Mouse (Mus musculus) neural tube, embryonic 11.5 days (tissue): ENCODE data around the gene Gabbr2. TPM values are rescaled to one million over a fixed set of nuclear protein-coding genes. Genes with fewer than 3 reads are reported as not detected.
A peak's percentile ranks its signal among the peaks of the same experiment; 100 is the strongest.

Experiments
- ATAC-seq: fragments of 200-750 bp; cut with Nextera tagmentation; 2 replicates; pipeline ENCODE4 v1.8.0; 2017; ENCODE audit warnings: moderate number of reproducible peaks, mild to moderate bottlenecking, moderate TSS enrichment, moderate library complexity; ENCODE audit not compliant: insufficient read depth, low FRiP score, low TSS enrichment
- DNase-seq: peaks from one replicate; pipeline ENCODE4 v3.0.0-alpha.2; 2015; ENCODE audit warnings: low spot score
- H3K27ac ChIP-seq: fragments of 300-500 bp; sonication (generic); 2 replicates; pipeline ENCODE4 v1.5.1; 2014; ENCODE audit warnings: low read depth, mild to moderate bottlenecking, low read length
- H3K27me3 ChIP-seq: fragments of 300-500 bp; sonication (generic); 2 replicates; pipeline ENCODE4 v1.6.1; 2014; ENCODE audit warnings: mild to moderate bottlenecking, low read length, mixed read lengths; ENCODE audit not compliant: control insufficient read depth, insufficient read depth
- H3K36me3 ChIP-seq: fragments of 300-500 bp; sonication (generic); 2 replicates; pipeline ENCODE4 v1.6.1; 2014; ENCODE audit warnings: mild to moderate bottlenecking, low read length, moderate library complexity, mixed read lengths; ENCODE audit not compliant: control insufficient read depth, insufficient read depth
- H3K4me1 ChIP-seq: fragments of 300-500 bp; sonication (generic); 2 replicates; pipeline ENCODE4 v1.6.1; 2014; ENCODE audit warnings: low read length, mixed read lengths; ENCODE audit not compliant: control insufficient read depth, insufficient read depth
- H3K4me2 ChIP-seq: fragments of 300-500 bp; sonication (generic); 2 replicates; pipeline ENCODE4 v1.6.1; 2014; ENCODE audit warnings: low read depth, mild to moderate bottlenecking, moderate library complexity
- H3K4me3 ChIP-seq: fragments of 300-500 bp; sonication (generic); 2 replicates; pipeline ENCODE4 v1.5.1; 2014; ENCODE audit warnings: low read depth, low read length
- H3K9ac ChIP-seq: fragments of 300-500 bp; sonication (generic); 2 replicates; pipeline ENCODE4 v1.6.1; 2014; ENCODE audit warnings: mild to moderate bottlenecking, low read length
- H3K9me3 ChIP-seq: fragments of 300-500 bp; sonication (generic); 2 replicates; pipeline ENCODE4 v1.6.1; 2016; ENCODE audit warnings: low read length; ENCODE audit not compliant: control insufficient read depth
- WGBS: fragments of 180-500 bp; shearing (Covaris S2); extraction: QIAGEN DNeasy Blood & Tissue Kit; methylation state at CpG from one replicate; pipeline ENCODE4 v1.1.7; 2014; 5-methylcytosine and 5-hydroxymethylcytosine counted together
- polyA plus RNA-seq: library from polyadenylated mRNA; unstranded; fragments of >200 nt; fragmentation: Nextera tagmentation; extraction: Ambion mirVana; gene quantifications from 2 replicates; pipeline ENCODE4 v1.2.1, GENCODE M21; 2014

The Gabbr2 gene
- polyA plus RNA-seq, 1 experiment from 2014 or later, result 0.70 TPM

DNA sequence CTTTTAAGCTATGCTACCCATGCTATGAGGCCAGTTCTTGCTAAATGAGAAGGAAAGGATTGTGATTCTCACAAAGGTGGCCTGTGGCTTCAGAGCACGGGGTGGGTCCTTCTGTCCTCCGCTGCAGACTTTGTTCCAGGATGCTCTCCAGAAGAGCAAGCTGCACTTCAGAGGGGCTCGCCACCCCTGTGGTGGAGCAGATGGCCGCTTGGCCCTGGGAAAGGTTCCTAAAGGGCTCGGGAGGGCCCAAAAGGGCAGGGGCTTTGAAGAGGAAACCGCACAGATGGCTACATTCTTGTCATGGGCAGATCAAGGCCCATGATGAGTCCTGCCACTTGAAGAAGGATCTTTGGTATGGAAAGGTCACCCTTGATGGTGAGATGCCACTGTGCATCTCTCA, 151.5 kb downstream of the Gabbr2 start:
- H3K9ac ChIP-seq, result no peak overlapping the region
- H3K27me3 ChIP-seq, result no peaks in the 10 kb centered on the region
- H3K9me3 ChIP-seq, result no peaks in the 10 kb centered on the region
- DNase-seq (no peak), ATAC-seq (no peak)
- no peak overlapping the region for H3K27ac ChIP-seq
- no peaks in the 10 kb centered on the region for H3K36me3 ChIP-seq
- no peaks in the 10 kb centered on the region for H3K4me1 ChIP-seq
- H3K4me2 ChIP-seq, result no peak overlapping the region
- 65% methylated on average over 6 of the region's 6 CpGs for WGBS
- no peak overlapping the region for H3K4me3 ChIP-seq

- Histone ChIP-seq H3K9me3 (no peaks in the 10 kb centered on the region), H3K4me2 (no peak overlapping the region), H3K4me3 (no peak overlapping the region), H3K36me3 (no peaks in the 10 kb centered on the region), H3K27ac (no peak overlapping the region), H3K4me1 (no peaks in the 10 kb centered on the region), H3K9ac (no peak overlapping the region), H3K27me3 (no peaks in the 10 kb centered on the region)
- WGBS, result 81% methylated on average over 7 of the region's 7 CpGs
- DNase-seq, result no peak
- ATAC-seq, result no peak
Observed at GRCm38 (mm10) chr4:46837362-46837761, 154.3 kb downstream of the Gabbr2 start.

DNA sequence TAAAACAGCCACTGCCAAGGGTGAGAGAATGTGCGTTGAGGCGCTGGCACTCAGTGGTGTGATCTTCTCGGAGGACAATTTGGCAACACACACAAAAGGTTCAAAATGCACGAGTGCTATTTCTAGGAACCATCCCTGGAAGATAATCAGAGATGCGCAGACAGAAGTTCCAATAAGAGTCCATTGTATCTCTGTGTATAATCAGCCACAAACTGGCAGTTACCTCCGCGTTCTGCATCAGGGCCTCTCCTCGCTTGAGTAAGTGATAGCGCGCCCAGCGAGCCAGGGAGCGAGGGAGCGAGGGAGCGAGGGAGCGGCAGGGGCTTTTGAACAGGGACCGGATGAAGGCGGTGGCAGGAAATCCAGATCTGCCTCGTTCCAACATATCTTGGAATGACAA, 155.6 kb downstream of the Gabbr2 start:
- H3K4me1 ChIP-seq, result no peaks in the 10 kb centered on the region
- H3K4me3 ChIP-seq, result no peak overlapping the region
- H3K27me3 ChIP-seq, result no peaks in the 10 kb centered on the region
- H3K27ac ChIP-seq, result no peak overlapping the region
- H3K4me2 ChIP-seq, result no peak overlapping the region
- 74% methylated on average over 18 of the region's 18 CpGs for WGBS
- no peak overlapping the region for H3K9ac ChIP-seq
- DNase-seq (no peak), ATAC-seq (no peak)
- no peaks in the 10 kb centered on the region for H3K9me3 ChIP-seq
- H3K36me3 ChIP-seq, result no peaks in the 10 kb centered on the region

- no peak overlapping the region for H3K27ac ChIP-seq
- H3K9me3 ChIP-seq, result no peaks in the 10 kb centered on the region
Observed at GRCm38 (mm10) chr4:46835064-46835463, 156.6 kb downstream of the Gabbr2 start.

GRCm38 (mm10) chr4:46832834-46833544, 158.7 kb downstream of the Gabbr2 start:
- Histone ChIP-seq H3K36me3 (no peaks in the 10 kb centered on the region), H3K27me3 (no peaks in the 10 kb centered on the region), H3K27ac (no peak overlapping the region), H3K9me3 (no peaks in the 10 kb centered on the region), H3K4me1 (no peaks in the 10 kb centered on the region), H3K4me3 (no peak overlapping the region), H3K9ac (no peak overlapping the region), H3K4me2 (no peak overlapping the region)
- ATAC-seq (no peak), DNase-seq (peak; percentile 36)
- 41% methylated on average over 12 of the region's 12 CpGs for WGBS

More at GRCm38 (mm10) chr4:46835064-46835463, 156.6 kb downstream of the Gabbr2 start:
- ATAC-seq (no peak), DNase-seq (no peak)
- no peak overlapping the region for H3K4me2 ChIP-seq
- no peaks in the 10 kb centered on the region for H3K27me3 ChIP-seq
- no peaks in the 10 kb centered on the region for H3K36me3 ChIP-seq
- no peak overlapping the region for H3K9ac ChIP-seq
- H3K4me1 ChIP-seq, result no peaks in the 10 kb centered on the region
- 96% methylated on average over 14 of the region's 14 CpGs for WGBS
- no peak overlapping the region for H3K4me3 ChIP-seq

DNA sequence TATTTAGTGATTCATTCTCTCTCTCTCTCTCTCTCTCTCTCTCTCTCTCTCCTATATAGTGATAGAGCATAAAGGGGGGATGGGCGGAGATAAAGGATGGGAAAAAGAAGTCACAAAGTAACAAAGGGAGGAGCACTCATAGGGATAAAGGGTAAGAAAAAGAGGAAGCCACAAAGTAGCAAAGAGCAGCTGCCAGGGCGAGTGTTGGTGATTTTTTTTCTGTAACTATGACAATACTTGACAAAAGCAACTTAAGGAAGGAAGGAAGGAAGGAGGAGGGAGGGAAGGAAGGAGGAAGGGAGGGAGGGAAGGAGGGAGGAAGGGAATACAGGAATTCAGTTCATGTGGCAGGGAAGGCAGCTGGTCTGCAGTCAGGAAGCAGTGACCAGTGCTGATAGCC, 162.0 kb downstream of the Gabbr2 start:
- no peak overlapping the region for H3K4me3 ChIP-seq
- H3K9me3 ChIP-seq, result no peaks in the 10 kb centered on the region
- 55% methylated on average over 2 of the region's 2 CpGs for WGBS
- DNase-seq, result no peak
- H3K4me1 ChIP-seq, result peaks cover 7% of the 10 kb centered on the region
- no peak overlapping the region for H3K4me2 ChIP-seq
- no peak overlapping the region for H3K9ac ChIP-seq
- no peaks in the 10 kb centered on the region for H3K27me3 ChIP-seq
- H3K27ac ChIP-seq, result no peak overlapping the region
- no peaks in the 10 kb centered on the region for H3K36me3 ChIP-seq
- ATAC-seq, result no peak

- H3K4me2 ChIP-seq, result no peak overlapping the region
- ATAC-seq, result no peak
- 61% methylated on average over 5 of the region's 5 CpGs for WGBS
- H3K27me3 ChIP-seq, result no peaks in the 10 kb centered on the region
- H3K27ac ChIP-seq, result no peak overlapping the region
- no peak overlapping the region for H3K4me3 ChIP-seq
- no peaks in the 10 kb centered on the region for H3K9me3 ChIP-seq
- H3K9ac ChIP-seq, result no peak overlapping the region
- peaks cover 7% of the 10 kb centered on the region for H3K4me1 ChIP-seq
- H3K36me3 ChIP-seq, result no peaks in the 10 kb centered on the region
- DNase-seq, result no peak
Observed at GRCm38 (mm10) chr4:46828141-46828571, 163.5 kb downstream of the Gabbr2 start.

DNA sequence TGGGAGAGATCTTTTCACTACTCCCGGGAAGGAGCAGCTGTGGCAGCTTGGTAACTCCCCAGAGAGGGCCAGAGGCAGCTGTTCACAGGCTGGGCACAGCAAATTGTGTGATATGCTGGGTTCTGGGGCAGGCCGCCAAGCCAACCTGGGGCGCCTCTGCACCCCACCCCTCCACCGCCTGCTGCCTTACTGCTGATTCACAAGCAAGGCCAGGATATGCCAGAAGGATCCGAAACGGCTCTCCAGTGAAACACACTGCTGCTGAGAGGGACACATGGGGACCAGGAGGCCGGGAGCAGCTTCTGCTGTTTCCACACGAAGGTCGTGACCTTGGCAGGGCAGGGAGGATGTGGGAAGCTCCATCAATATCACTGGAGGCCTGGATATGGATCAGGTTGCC, 164.2 kb downstream of the Gabbr2 start:
- Histone ChIP-seq H3K9ac (no peak overlapping the region), H3K27ac (0 out of 2 replicates have a peak overlapping the region, but pooled peaks have one; percentile 27), H3K4me1 (peaks cover 7% of the 10 kb centered on the region), H3K9me3 (no peaks in the 10 kb centered on the region), H3K36me3 (no peaks in the 10 kb centered on the region), H3K4me3 (no peak overlapping the region), H3K27me3 (no peaks in the 10 kb centered on the region), H3K4me2 (no peak overlapping the region)
- DNase-seq, result peak; percentile 32
- no peak for ATAC-seq
- 53% methylated on average over 9 of the region's 9 CpGs for WGBS

- Histone ChIP-seq H3K9me3 (no peaks in the 10 kb centered on the region), H3K4me3 (no peak overlapping the region), H3K4me1 (peaks cover 7% of the 10 kb centered on the region), H3K9ac (no peak overlapping the region), H3K36me3 (no peaks in the 10 kb centered on the region), H3K27me3 (no peaks in the 10 kb centered on the region), H3K4me2 (no peak overlapping the region), H3K27ac (no peak overlapping the region)
- DNase-seq (no peak), ATAC-seq (no peak)
- 84% methylated on average over 10 of the region's 10 CpGs for WGBS
Observed at GRCm38 (mm10) chr4:46825846-46826529, 165.7 kb downstream of the Gabbr2 start.
